Mouse (Mus musculus) embryonic facial prominence, embryonic 11.5 days (tissue): ENCODE results near the gene Tas2r143. TPM values are rescaled to one million over a fixed set of nuclear protein-coding genes. Genes with fewer than 3 reads are reported as not detected.

ENCODE experiments used
- polyA plus RNA-seq: library from polyadenylated mRNA; unstranded; fragments of >200 nt; fragmentation: Nextera tagmentation; extraction: Ambion mirVana; gene quantifications from 2 replicates; pipeline ENCODE4 v1.2.1, GENCODE M21; 2014

The Tas2r143 gene
- polyA plus RNA-seq, 1 experiment from 2014 or later = not detected

Other genes with a start within 250 kb of the Tas2r143 start
- not detected in 2 replicates for gene Tas2r144, start 184.9 kb upstream of the Tas2r143 start, polyA plus RNA-seq
- gene Gstk1, start 154.3 kb upstream of the Tas2r143 start, polyA plus RNA-seq = 23.8 and 24.9 TPM in 2 replicates
- 0.68 and 0.73 TPM in 2 replicates for gene Tmem139, start 138.3 kb upstream of the Tas2r143 start, polyA plus RNA-seq
- 73.6 and 79.4 TPM in 2 replicates for gene Casp2, start 135.3 kb upstream of the Tas2r143 start, polyA plus RNA-seq
- gene Clcn1, start 113.6 kb upstream of the Tas2r143 start, polyA plus RNA-seq = 0.75 and 1.0 TPM in 2 replicates
- gene Fam131b, start 75.6 kb upstream of the Tas2r143 start, polyA plus RNA-seq = 0.66 and 1.7 TPM in 2 replicates
- 61.3 and 71.9 TPM in 2 replicates for gene Zyx, start 50.6 kb upstream of the Tas2r143 start, polyA plus RNA-seq
- gene Epha1, start 27.0 kb upstream of the Tas2r143 start, polyA plus RNA-seq = 1.5 and 1.8 TPM in 2 replicates
- not detected in 2 replicates for gene Tas2r135, start 5.2 kb downstream of the Tas2r143 start, polyA plus RNA-seq
- gene Tas2r126, start 34.3 kb downstream of the Tas2r143 start, polyA plus RNA-seq = not detected in 2 replicates
- not detected in 2 replicates for gene Olfr458, start 65.0 kb downstream of the Tas2r143 start, polyA plus RNA-seq
- not detected in 2 replicates for gene Olfr457, start 76.1 kb downstream of the Tas2r143 start, polyA plus RNA-seq
- not detected in 2 replicates for gene Olfr456, start 87.0 kb downstream of the Tas2r143 start, polyA plus RNA-seq
- not detected in 2 replicates for gene Olfr455, start 147.3 kb downstream of the Tas2r143 start, polyA plus RNA-seq
- gene Tcaf3, start 197.5 kb downstream of the Tas2r143 start, polyA plus RNA-seq = not detected in 2 replicates
- 1.9 and 2.5 TPM in 2 replicates for gene Tcaf2, start 245.0 kb downstream of the Tas2r143 start, polyA plus RNA-seq